Mouse (Mus musculus) naive thymus-derived CD4-positive, alpha-beta T cell, adult 5 months (primary cell): ENCODE results near the gene Pgm5. TPM values are rescaled to one million over a fixed set of nuclear protein-coding genes. Genes with fewer than 3 reads are reported as not detected.

Experiments
- polyA plus RNA-seq: library from polyadenylated mRNA; unstranded; fragments of 100-300 nt; shearing (Covaris generic); gene quantifications from one replicate; pipeline ENCODE4 v1.2.1, GENCODE M21; 2017

Gene Pgm5
- not detected for polyA plus RNA-seq

GRCm38 (mm10) chr19:24861612-24862451 lies at the start of gene Pgm5:
Gene Pgm5, minus strand, starts transcription at chr19:24861855.

GRCm38 (mm10) chr19:24900581-24901220 lies 39.0 kb upstream of the Pgm5 start, which contains the start of gene Foxd4:
Gene Foxd4, minus strand, starts transcription at chr19:24901197.

GRCm38 (mm10) chr19:24875129-24875870 lies 13.6 kb upstream of the Pgm5 start, which contains the start of gene Gm10053:
Gene Gm10053, plus strand, starts transcription at chr19:24875686.

GRCm38 (mm10) chr19:24673762-24674161 lies 187.9 kb downstream of the Pgm5 start, which contains the start of gene Tmem252:
Gene Tmem252, plus strand, starts transcription at chr19:24674008.

Other genes starting within 250 kb of the Pgm5 start
- not detected for gene Tmem252, start 187.8 kb downstream of the Pgm5 start, polyA plus RNA-seq
- 136 TPM for gene Gm10053, start 13.8 kb upstream of the Pgm5 start, polyA plus RNA-seq
- not detected for gene Foxd4, start 39.3 kb upstream of the Pgm5 start, polyA plus RNA-seq
- gene Cbwd1, start 99.8 kb upstream of the Pgm5 start, polyA plus RNA-seq, result 19.4 TPM
- gene Dock8, start 137.7 kb upstream of the Pgm5 start, polyA plus RNA-seq, result 191 TPM